In the genomic region with DNA sequence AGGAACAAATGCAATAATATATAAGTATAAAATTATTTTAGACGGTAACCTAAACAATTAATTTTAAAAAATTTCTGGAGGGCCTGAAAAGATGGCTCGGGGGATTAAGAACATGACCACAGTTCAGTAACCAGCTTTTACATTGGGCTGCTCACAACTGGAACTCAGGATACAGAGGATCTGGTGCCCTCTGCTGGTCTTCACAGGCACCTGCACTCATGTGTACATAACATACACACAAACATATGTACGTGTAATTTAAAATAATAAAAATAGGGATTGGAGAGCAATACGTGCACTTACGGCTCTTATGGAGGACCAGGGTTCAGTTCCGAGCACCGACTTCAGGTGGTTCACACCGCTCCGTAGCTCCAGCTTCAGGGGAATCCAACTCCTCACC, we compare ENCODE assay signal across 19 mouse cellular contexts. TPM values are rescaled to one million over a fixed set of nuclear protein-coding genes. Genes with fewer than 3 reads are reported as not detected.
DNase-seq lines count a peak whose midpoint lies in the region; ATAC-seq and TF ChIP-seq lines count a peak whose summit lies in the region.
"Had no signal": no experiment of that assay in that cellular context is flagged by ENCODE, and none has a peak within 500 bp of the region (broad histone marks: within the 10 kb centered on the region; RNA-seq: fewer than 3 reads in every experiment).

No protein-coding gene starts in this region.

- no peak for ATAC-seq in heart, postnatal 0 days (ENCODE audit: insufficient read depth, low read depth)
- no peak for ATAC-seq in liver, postnatal 0 days
- ATAC-seq in liver, embryonic 11.5 days (replicated peaks; ENCODE audit: low FRiP score), result no peak
- ATAC-seq: forebrain, embryonic 15.5 days; midbrain, embryonic 16.5 days had no signal

- no peak overlapping the region for H3K9ac ChIP-seq in heart, postnatal 0 days (replicated peaks; ENCODE audit: low read depth, low read length)
- no peak overlapping the region for H3K9ac ChIP-seq in liver, postnatal 0 days (replicated peaks)
- H3K9ac ChIP-seq in liver, embryonic 11.5 days (ENCODE audit: low read depth, low read length), result no peak overlapping the region
- H3K9ac ChIP-seq in ES-Bruce4 (ENCODE audit: low read depth, poor library complexity, severe bottlenecking), result no peak overlapping the region
- H3K9ac ChIP-seq: forebrain, embryonic 15.5 days; kidney, embryonic 15.5 days; liver, embryonic 13.5 days; neural tube, embryonic 12.5 days; stomach, embryonic 15.5 days had no signal

- TF ChIP-seq CTCF in heart, postnatal 0 days (IDR thresholded peaks at IDR 0.05; ENCODE audit: low read depth), result peak; percentile 8; the same call in 1 of the 2 replicates
- peak; percentile 48 for TF ChIP-seq CTCF in liver, postnatal 0 days (IDR thresholded peaks at IDR 0.05; ENCODE audit: low read depth)
- TF ChIP-seq CTCF in ES-Bruce4 (IDR thresholded peaks at IDR 0.05; ENCODE audit: low read depth, low read length), result peak; percentile 41

- no peak overlapping the region for H3K27ac ChIP-seq in heart, postnatal 0 days (ENCODE audit: low read depth)
- no peak overlapping the region for H3K27ac ChIP-seq in liver, postnatal 0 days (ENCODE audit: low read depth)
- no peak overlapping the region for H3K27ac ChIP-seq in liver, embryonic 11.5 days (ENCODE audit: low read depth, low read length)
- H3K27ac ChIP-seq in ES-Bruce4 (ENCODE audit: insufficient read depth, low read length), result no peak overlapping the region
- H3K27ac ChIP-seq: forebrain, embryonic 15.5 days; liver, embryonic 13.5 days; neural tube, embryonic 12.5 days; stomach, embryonic 15.5 days had no signal

- WGBS in heart, postnatal 0 days, result 94% methylated on average over 9 of the region's 9 CpGs
- WGBS in liver, postnatal 0 days (ENCODE audit: insufficient replicate concordance), result 92% methylated on average over 9 of the region's 9 CpGs
- WGBS in liver, embryonic 11.5 days, result 91% methylated on average over 9 of the region's 9 CpGs

- TF ChIP-seq EP300 in heart, postnatal 0 days (IDR thresholded peaks at IDR 0.05; ENCODE audit: low read depth), result no peak
- TF ChIP-seq EP300 in liver, postnatal 0 days (IDR thresholded peaks at IDR 0.05; ENCODE audit: low read depth), result no peak
- no peak for TF ChIP-seq EP300 in ES-Bruce4 (IDR thresholded peaks at IDR 0.05; ENCODE audit: insufficient read depth, low read depth, low read length)

- H3K4me1 ChIP-seq in heart, postnatal 0 days (ENCODE audit: control insufficient read depth, insufficient read depth), result peaks cover 3% of the 10 kb centered on the region; the same call in 1 of the 2 replicates
- 0 out of 2 replicates have a peak, but pooled peaks cover 3% of the 10 kb centered on the region for H3K4me1 ChIP-seq in liver, postnatal 0 days (ENCODE audit: insufficient read depth)
- H3K4me1 ChIP-seq in liver, embryonic 11.5 days (replicated peaks; ENCODE audit: control insufficient read depth, insufficient read depth, low read length), result peaks cover 2% of the 10 kb centered on the region; the same call in 1 of the 2 replicates
- H3K4me1 ChIP-seq in ES-Bruce4 (ENCODE audit: control insufficient read depth, insufficient read depth, low read length), result peaks cover 2% of the 10 kb centered on the region
- H3K4me1 ChIP-seq: forebrain, embryonic 15.5 days had no signal

- no peaks in the 10 kb centered on the region for H3K9me3 ChIP-seq in heart, postnatal 0 days (replicated peaks; ENCODE audit: control insufficient read depth, low read length)
- H3K9me3 ChIP-seq in liver, postnatal 0 days (ENCODE audit: low read length), result no peaks in the 10 kb centered on the region
- H3K9me3 ChIP-seq in liver, embryonic 11.5 days (ENCODE audit: control insufficient read depth, low read length), result no peaks in the 10 kb centered on the region
- H3K9me3 ChIP-seq in ES-Bruce4 (replicated peaks; ENCODE audit: control insufficient read depth, insufficient read depth, low read length, poor library complexity, severe bottlenecking), result no peaks in the 10 kb centered on the region
- H3K9me3 ChIP-seq: kidney, embryonic 15.5 days; neural tube, embryonic 12.5 days; stomach, embryonic 15.5 days had no signal

- intact Hi-C loops in heart, postnatal 10 days (cut with DNase I), result no loop called here

- no peaks in the 10 kb centered on the region for H3K27me3 ChIP-seq in heart, postnatal 0 days (ENCODE audit: control insufficient read depth, insufficient read depth, low read length)
- H3K27me3 ChIP-seq in liver, postnatal 0 days (ENCODE audit: insufficient read depth, low read length), result no peaks in the 10 kb centered on the region
- H3K27me3 ChIP-seq in liver, embryonic 11.5 days (replicated peaks; ENCODE audit: control insufficient read depth, insufficient read depth, low read length), result no peaks in the 10 kb centered on the region
- no peaks in the 10 kb centered on the region for H3K27me3 ChIP-seq in ES-Bruce4 (ENCODE audit: control insufficient read depth, insufficient read depth, low read length, poor library complexity, severe bottlenecking)
- H3K27me3 ChIP-seq: forebrain, embryonic 15.5 days; kidney, embryonic 15.5 days; neural tube, embryonic 12.5 days; stomach, embryonic 15.5 days had no signal

- DNase-seq in heart, postnatal 0 days (ENCODE audit: low spot score), result no peak
- no peak for DNase-seq in heart, postnatal 10 days
- DNase-seq in liver, postnatal 0 days, result no peak
- DNase-seq in liver, embryonic 11.5 days (ENCODE audit: low spot score), result no peak
- peak; percentile 53 for DNase-seq in induced T-regulatory cell, adult 2 months (ENCODE audit: low read depth)
- no peak for DNase-seq in cerebellum, postnatal 36 days
- DNase-seq in heart, adult 11 months, result no peak
- DNase-seq: adrenal gland, adult 2 months; cerebellum, adult 2 months; embryo, embryonic 11 days; layer of hippocampus, adult 9-11 months; liver, embryonic 13.5 days; thymus, postnatal 14 days had no signal

- H3K36me3 ChIP-seq in heart, postnatal 0 days (replicated peaks; ENCODE audit: control insufficient read depth, insufficient read depth, low read length), result no peaks in the 10 kb centered on the region
- no peaks in the 10 kb centered on the region for H3K36me3 ChIP-seq in liver, postnatal 0 days (replicated peaks; ENCODE audit: insufficient read depth, low read length)
- H3K36me3 ChIP-seq in liver, embryonic 11.5 days (ENCODE audit: control insufficient read depth, insufficient read depth, low read length), result no peaks in the 10 kb centered on the region
- H3K36me3 ChIP-seq in ES-Bruce4 (ENCODE audit: control insufficient read depth, insufficient read depth, low read length, poor library complexity, severe bottlenecking), result no peaks in the 10 kb centered on the region
- H3K36me3 ChIP-seq: forebrain, embryonic 15.5 days; kidney, embryonic 15.5 days; liver, embryonic 13.5 days; neural tube, embryonic 12.5 days; stomach, embryonic 15.5 days had no signal

- no peak overlapping the region for H3K4me2 ChIP-seq in heart, postnatal 0 days (ENCODE audit: low read depth, low read length)
- no peak overlapping the region for H3K4me2 ChIP-seq in liver, postnatal 0 days (ENCODE audit: low read depth, low read length)
- H3K4me2 ChIP-seq in liver, embryonic 11.5 days, result no peak overlapping the region
- H3K4me2 ChIP-seq: forebrain, embryonic 15.5 days; kidney, embryonic 15.5 days; liver, embryonic 13.5 days; neural tube, embryonic 12.5 days; stomach, embryonic 15.5 days had no signal

- no peak overlapping the region for H3K4me3 ChIP-seq in heart, postnatal 0 days (ENCODE audit: low read depth, low read length)
- H3K4me3 ChIP-seq in liver, postnatal 0 days (ENCODE audit: low read depth, low read length), result no peak overlapping the region
- no peak overlapping the region for H3K4me3 ChIP-seq in liver, embryonic 11.5 days (ENCODE audit: low read depth, low read length)
- H3K4me3 ChIP-seq in ES-Bruce4 (ENCODE audit: low read depth, low read length), result no peak overlapping the region
- H3K4me3 ChIP-seq: forebrain, embryonic 15.5 days; kidney, embryonic 15.5 days; liver, embryonic 13.5 days; neural tube, embryonic 12.5 days; stomach, embryonic 15.5 days had no signal

- no peak for TF ChIP-seq POLR2A in ES-Bruce4 (IDR thresholded peaks at IDR 0.05; ENCODE audit: insufficient read depth, low read length)

RNA-seq across cellular contexts. Expression of a gene that starts 2.7 kb away (rescaled TPM):
- total RNA-seq in heart, postnatal 0 days (2014; rRNA removed; ENCODE audit: low replicate concordance), result not detected in 2 replicates
- 1.5 and 1.7 TPM in 2 replicates for polyA plus RNA-seq in heart, postnatal 0 days (2015; fragmentation: Nextera tagmentation; extraction: Ambion mirVana)
- under 1 TPM in 1 of 2 experiments, not detected in 1; 0.38 TPM for total RNA-seq in heart, postnatal 10 days (2021)
- not detected in 2 replicates for polyA plus RNA-seq in liver, postnatal 0 days (2015; fragmentation: Nextera tagmentation; extraction: Ambion mirVana)
- 0.08 TPM in 1 of 2 replicates, not detected in the other for polyA plus RNA-seq in liver, embryonic 11.5 days (2014; fragmentation: Nextera tagmentation; extraction: Ambion mirVana)
- polyA plus RNA-seq in ES-Bruce4 (2011; ENCODE audit: insufficient read depth, insufficient read length, low read depth, missing spikeins), result 0.87 TPM in 1 of 2 replicates, not detected in the other
- polyA plus RNA-seq: adrenal gland, adult 2 months had no signal

RNA-seq across cellular contexts. Expression of a gene that starts 14.9 kb away (rescaled TPM):
- total RNA-seq in heart, postnatal 0 days (2014; rRNA removed; ENCODE audit: low replicate concordance), result not detected in 2 replicates
- polyA plus RNA-seq in heart, postnatal 0 days (2015; fragmentation: Nextera tagmentation; extraction: Ambion mirVana), result 0.11 TPM in 1 of 2 replicates, not detected in the other
- total RNA-seq in heart, postnatal 10 days (2021), result under 1 TPM in 1 of 2 experiments, not detected in 1; 0.15 TPM
- polyA plus RNA-seq in liver, postnatal 0 days (2015; fragmentation: Nextera tagmentation; extraction: Ambion mirVana), result 0.07 TPM in 1 of 2 replicates, not detected in the other
- polyA plus RNA-seq in liver, embryonic 11.5 days (2014; fragmentation: Nextera tagmentation; extraction: Ambion mirVana), result 0.23 TPM in 1 of 2 replicates, not detected in the other
- 0.51 TPM in 1 of 2 replicates, not detected in the other for polyA plus RNA-seq in ES-Bruce4 (2011; ENCODE audit: insufficient read depth, insufficient read length, low read depth, missing spikeins)
- polyA plus RNA-seq: liver, embryonic 13.5 days had no signal

RNA-seq across cellular contexts. Expression of a gene that starts 25.3 kb away (rescaled TPM):
- 0.62 and 1.3 TPM in 2 replicates for total RNA-seq in heart, postnatal 0 days (2014; rRNA removed; ENCODE audit: low replicate concordance)
- 0.16 and 0.33 TPM in 2 replicates for polyA plus RNA-seq in heart, postnatal 0 days (2015; fragmentation: Nextera tagmentation; extraction: Ambion mirVana)
- under 1 TPM in 1 of 2 experiments, not detected in 1; 0.22 TPM for total RNA-seq in heart, postnatal 10 days (2021)
- 0.04 TPM in 1 of 2 replicates, not detected in the other for polyA plus RNA-seq in liver, postnatal 0 days (2015; fragmentation: Nextera tagmentation; extraction: Ambion mirVana)
- 0.30 and 0.33 TPM in 2 replicates for polyA plus RNA-seq in liver, embryonic 11.5 days (2014; fragmentation: Nextera tagmentation; extraction: Ambion mirVana)
- polyA plus RNA-seq in ES-Bruce4 (2011; ENCODE audit: insufficient read depth, insufficient read length, low read depth, missing spikeins), result 1.1 and 1.4 TPM in 2 replicates
- polyA plus RNA-seq: liver, embryonic 13.5 days had no signal

RNA-seq across cellular contexts. Expression of a gene that starts 29.1 kb away (rescaled TPM):
- total RNA-seq in heart, postnatal 0 days (2014; rRNA removed; ENCODE audit: low replicate concordance), result 5.6 and 6.5 TPM in 2 replicates
- polyA plus RNA-seq in heart, postnatal 0 days (2015; fragmentation: Nextera tagmentation; extraction: Ambion mirVana), result 7.2 and 7.7 TPM in 2 replicates
- 1 to 10 TPM; 7.5 to 8.5 TPM for total RNA-seq in heart, postnatal 10 days (2021)
- polyA plus RNA-seq in liver, postnatal 0 days (2015; fragmentation: Nextera tagmentation; extraction: Ambion mirVana), result 0.31 and 0.54 TPM in 2 replicates
- polyA plus RNA-seq in liver, embryonic 11.5 days (2014; fragmentation: Nextera tagmentation; extraction: Ambion mirVana), result 0.69 and 0.73 TPM in 2 replicates
- polyA plus RNA-seq in ES-Bruce4 (2011; ENCODE audit: insufficient read depth, insufficient read length, low read depth, missing spikeins), result 2.2 and 4.1 TPM in 2 replicates

RNA-seq across cellular contexts. Expression of a gene that starts 30.7 kb away (rescaled TPM):
- 1.6 and 3.0 TPM in 2 replicates for total RNA-seq in heart, postnatal 0 days (2014; rRNA removed; ENCODE audit: low replicate concordance)
- polyA plus RNA-seq in heart, postnatal 0 days (2015; fragmentation: Nextera tagmentation; extraction: Ambion mirVana), result 2.5 and 2.8 TPM in 2 replicates
- total RNA-seq in heart, postnatal 10 days (2021), result 1 to 10 TPM; 4.2 to 4.6 TPM
- polyA plus RNA-seq in liver, postnatal 0 days (2015; fragmentation: Nextera tagmentation; extraction: Ambion mirVana), result 0.14 and 0.15 TPM in 2 replicates
- 1.0 and 1.2 TPM in 2 replicates for polyA plus RNA-seq in liver, embryonic 11.5 days (2014; fragmentation: Nextera tagmentation; extraction: Ambion mirVana)
- 6.0 and 9.7 TPM in 2 replicates for polyA plus RNA-seq in ES-Bruce4 (2011; ENCODE audit: insufficient read depth, insufficient read length, low read depth, missing spikeins)
